Mouse (Mus musculus): ENCODE measurements around the gene Aldh9a1.
A peak's percentile ranks its signal among the peaks of the same experiment; 100 is the strongest.
"Not testable (repeated sequence)": the region's sequence is repeated elsewhere in the genome, so short reads cannot be mapped to it uniquely, and the experiment has no call there.

Aldh9a1 gene

DNA sequence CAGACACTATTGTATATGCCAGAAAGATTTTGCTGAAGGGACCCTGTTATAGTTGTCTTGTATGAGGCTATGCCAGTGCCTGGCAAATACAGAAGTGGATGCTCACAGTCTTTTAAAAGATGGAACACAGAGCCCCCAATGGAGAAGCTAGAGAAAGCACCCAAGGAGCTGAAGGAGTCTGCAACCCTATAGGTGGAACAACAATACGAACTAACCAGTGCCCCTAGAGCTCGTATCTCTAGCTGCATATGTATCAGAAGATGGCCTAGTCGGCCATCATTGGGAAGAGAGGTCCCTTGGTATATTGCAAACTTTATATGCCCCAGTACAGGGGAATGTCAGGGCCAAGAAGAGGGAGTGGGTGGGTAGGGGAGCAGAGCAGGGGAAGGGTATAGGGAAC, 585 bp upstream of the Aldh9a1 start:
- DNase-seq (ENCODE audit: extremely low read depth, insufficient read length, low spot score), result not testable (repeated sequence)

DNA sequence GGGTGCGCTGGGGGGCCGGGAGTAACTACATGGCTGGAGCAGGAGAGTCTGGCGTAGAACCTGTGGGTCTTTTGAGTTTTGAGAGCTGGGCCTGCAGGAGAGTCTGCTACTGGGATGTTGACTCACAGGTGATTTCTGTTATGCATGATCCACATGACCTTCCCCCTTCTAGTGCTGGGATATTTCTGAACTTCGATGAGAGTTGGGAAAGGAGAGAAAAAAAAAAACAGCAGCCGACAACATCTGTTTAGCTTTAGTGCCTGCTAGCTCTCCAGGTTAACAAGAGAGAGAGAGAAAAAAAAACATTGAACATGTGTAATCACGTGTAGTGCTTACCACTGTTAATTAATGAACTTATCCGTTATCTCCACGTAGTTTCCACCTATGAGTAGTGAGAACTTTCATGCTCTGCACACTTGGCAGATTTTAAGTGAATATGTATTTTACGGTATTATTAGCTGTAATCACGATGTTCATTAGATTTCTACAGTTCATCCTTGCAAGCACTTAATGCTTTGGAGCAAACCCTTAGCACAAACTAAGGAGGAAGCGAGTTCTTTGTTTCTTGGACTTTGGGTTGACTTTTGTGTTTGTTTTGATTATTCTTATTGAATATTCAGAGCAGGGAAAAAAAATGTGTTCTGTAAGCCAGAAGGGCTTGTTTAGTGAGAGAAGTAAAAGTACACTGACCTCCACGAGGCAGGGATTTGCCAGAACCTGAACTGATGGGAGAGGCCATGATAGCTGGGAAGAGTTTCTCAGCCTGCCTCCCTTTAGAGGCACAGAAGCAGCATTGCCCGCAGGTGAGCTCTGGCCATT, 1.0 kb downstream of the Aldh9a1 start:
- DNase-seq (ENCODE audit: extremely low read depth, insufficient read length, low spot score), result no peak

DNA sequence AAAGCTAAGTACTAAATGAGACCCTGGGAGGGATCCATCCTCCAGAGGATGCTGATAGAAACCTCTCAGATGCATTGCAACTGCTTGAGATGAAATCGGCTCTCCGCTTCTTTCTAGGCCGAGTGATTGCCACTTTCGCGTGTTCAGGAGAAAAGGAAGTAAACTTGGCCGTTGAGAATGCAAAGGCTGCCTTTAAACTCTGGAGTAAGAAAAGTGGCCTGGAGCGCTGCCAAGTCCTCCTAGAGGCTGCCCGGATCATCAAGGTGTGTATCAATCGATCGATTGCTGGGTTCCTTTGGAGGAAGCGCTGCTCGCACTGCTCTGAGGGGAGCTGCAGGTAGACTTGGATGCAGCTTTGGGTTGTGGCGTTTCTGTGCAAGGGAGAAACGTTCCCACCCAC, 2.6 kb downstream of the Aldh9a1 start:
- DNase-seq (ENCODE audit: extremely low read depth, insufficient read length, low spot score), result no peak

DNA sequence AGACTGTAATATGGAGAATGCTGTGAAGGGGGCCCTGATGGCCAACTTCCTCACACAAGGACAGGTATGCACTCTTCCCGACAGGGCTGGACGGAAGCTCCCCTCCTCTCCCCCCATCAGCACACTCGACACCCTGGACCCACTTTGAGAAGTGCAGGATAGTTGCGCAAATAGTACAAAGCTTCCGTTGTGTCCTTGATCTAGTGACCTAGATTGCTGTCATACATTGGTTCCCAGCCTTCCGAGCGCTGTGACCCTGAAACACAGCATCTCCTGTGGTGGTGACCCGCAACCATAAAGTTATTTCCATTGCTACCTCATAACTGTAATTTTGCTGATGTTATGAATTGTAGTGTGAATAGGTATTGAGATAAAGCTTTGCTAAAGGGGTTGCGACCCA, 7.6 kb downstream of the Aldh9a1 start:
- DNase-seq (ENCODE audit: extremely low read depth, insufficient read length, low spot score), result no peak

DNA sequence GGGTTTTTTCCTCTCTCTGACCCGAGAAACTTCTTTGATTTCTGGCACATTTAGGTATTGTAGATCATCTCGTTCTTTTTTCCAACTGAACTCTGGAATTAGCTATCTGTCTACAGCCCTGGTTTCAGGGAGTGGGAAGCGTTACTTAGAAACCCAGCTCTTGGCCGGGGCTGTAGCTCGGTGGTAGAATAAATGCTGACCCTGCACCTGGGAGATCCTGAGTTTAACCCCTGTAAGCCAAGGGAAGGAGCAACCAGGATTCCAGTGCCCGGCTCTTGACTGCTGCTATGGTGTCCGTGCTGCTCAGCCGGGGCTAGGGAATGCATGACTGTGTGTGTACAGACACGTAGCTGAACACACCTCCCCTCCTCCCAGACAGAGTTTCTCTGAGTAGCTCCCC, 8.9 kb downstream of the Aldh9a1 start:
- no peak for DNase-seq (ENCODE audit: extremely low read depth, insufficient read length, low spot score)

DNA sequence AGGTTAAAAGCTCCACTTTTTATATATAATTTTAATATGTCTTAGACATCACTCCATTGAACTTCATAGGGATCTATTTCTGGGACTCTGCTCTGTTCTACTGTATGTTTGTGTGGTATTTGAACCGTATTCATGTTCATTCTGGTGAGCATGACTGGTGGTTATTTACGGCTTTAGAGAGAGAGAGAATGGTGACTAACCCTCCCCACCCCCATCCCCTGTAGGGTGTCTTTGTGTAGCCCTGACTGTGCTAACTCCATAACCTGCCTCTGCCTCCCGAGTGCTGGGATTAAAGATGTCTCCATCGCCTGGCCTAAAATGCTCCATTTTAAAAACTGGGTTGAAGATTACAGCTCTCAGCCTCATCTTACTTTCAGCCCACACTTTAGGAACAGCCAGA, 10.5 kb downstream of the Aldh9a1 start:
- no peak for DNase-seq (ENCODE audit: extremely low read depth, insufficient read length, low spot score)

DNA sequence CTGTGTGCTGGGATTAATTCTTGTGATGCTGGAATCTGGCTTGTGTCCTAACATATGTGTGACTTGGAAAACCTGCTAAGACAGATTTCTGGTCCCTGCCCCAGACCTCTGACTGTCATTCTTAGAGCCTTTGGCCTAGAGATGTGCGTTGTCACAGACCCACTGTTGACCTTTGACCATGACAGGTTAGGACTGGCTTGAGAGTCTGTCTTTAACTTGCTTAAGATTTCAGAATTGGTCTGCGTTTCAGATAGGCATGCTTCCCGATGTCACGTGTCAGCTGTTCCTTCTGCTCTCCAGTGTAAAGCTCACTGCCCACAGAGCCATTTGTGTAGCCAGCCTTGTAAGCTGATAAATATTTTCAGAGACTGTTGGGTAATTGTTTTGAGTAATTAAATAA, 13.0 kb downstream of the Aldh9a1 start:
- DNase-seq (ENCODE audit: extremely low read depth, insufficient read length, low spot score), result no peak

DNA sequence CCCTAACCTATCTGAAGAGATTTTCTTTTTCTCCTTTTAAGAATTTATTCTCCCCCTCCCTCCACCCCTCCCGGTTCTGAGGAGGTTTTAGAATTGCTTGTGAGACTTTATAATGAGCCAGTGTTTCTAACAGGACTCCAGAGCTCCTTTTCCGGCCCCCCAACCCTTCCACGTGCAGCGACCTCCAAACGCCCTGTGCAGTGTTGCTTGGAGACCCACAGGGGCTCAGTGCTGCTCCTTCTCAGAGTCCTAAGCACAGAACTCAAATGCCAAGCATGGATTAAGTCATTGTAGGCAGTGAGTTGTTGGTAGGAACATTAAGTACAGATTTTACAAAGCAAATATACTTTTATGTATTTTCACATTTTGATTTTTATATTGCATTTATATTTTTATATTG, 13.5 kb downstream of the Aldh9a1 start:
- no peak for DNase-seq (ENCODE audit: extremely low read depth, insufficient read length, low spot score)

DNA sequence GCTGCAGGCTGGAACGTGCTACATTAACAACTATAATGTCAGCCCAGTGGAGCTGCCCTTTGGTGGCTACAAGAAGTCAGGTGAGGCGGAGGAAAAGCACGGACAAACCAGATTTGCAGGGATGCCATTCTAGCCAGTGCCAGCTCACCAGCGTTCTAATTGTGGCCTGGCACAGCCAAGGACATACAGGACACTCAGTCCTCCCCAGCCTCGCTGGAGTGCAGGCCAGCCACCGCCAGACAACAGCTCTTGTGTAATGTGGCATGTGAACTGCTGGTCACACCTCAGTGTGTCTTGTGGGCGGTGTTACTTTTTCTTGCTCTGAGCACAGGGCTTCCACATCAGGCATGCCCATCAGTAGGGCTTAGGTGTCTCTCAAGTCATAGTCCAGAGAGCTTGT, 16.0 kb downstream of the Aldh9a1 start:
- DNase-seq (ENCODE audit: extremely low read depth, insufficient read length, low spot score), result no peak

DNA sequence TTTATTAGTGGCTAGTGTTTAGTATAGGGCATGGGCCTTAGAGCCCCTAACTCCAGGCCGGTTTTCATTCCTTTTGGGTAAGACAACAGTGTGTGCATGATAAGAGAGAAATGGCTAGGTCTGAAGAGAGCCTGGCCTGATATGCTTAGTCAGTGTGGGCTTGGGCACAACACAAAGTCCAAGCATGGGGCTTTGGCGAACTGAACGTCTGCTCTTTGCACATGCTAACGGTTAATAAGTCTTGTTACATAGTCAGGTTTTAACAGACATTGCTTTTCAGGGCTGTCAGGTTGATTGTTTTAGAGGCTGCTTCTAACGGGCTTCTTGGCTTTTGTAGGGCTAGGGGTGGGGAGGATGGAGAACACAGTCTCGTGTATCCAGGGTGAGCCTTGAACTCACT, 16.8 kb downstream of the Aldh9a1 start:
- no peak for DNase-seq (ENCODE audit: extremely low read depth, insufficient read length, low spot score)

DNA sequence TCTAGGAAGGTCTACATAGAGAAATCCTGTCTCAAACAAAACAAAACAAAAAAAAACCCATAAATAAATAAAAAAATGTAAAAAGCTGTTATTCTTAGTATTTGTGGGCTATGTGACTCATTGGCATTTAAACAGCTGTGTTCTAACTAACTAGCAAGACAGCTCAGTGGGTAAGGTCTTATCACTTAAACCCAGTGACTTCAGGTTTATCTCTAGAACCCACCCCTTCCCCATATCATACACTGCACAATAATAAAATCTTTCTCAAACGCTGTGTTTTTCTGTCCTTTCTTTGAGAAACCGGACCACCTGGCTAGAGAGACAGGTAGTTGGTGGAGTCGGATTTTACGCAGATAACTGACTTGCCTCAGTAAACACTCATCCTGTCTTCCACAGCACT, 18.2 kb downstream of the Aldh9a1 start:
- DNase-seq (ENCODE audit: extremely low read depth, insufficient read length, low spot score), result no peak

DNA sequence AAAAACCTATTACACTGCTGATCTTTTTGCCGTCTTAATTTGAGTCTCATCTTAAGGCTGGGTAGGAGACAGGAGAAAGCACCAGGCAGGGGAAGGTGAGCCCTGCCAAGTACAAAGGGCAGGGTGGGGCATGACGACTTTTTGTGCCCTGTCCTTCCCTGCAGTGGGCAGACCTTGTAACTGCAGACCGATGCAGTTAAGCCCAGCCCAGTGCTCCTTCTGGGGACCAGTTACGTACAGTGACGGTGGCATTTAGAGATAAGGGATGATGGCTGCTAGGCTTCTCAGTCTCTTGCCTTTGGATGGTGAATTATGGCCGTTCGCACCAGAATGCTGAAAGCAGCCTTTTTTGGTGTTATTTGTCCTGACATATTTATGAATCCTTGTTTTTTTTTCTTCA, 18.7 kb downstream of the Aldh9a1 start:
- no peak for DNase-seq (ENCODE audit: extremely low read depth, insufficient read length, low spot score)

DNA sequence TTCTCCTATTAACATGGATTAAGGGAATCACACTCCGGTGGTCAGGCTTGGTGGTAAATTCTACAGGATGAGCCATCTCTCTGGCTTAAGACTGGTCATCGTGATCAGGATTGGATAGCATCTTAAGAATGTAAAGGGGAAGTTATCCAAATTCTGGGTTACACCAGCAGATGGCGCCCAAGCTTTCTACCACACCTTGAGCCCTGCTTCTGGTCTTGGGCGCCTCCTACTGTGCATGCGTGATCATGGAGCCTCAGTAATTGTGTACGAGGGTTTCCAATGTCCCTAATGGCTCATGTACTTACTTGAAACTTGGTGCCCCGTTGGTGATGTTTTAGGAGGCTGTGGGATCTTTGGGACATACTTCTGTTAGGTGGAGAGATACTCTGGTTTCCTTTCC, 20.1 kb downstream of the Aldh9a1 start:
- DNase-seq (ENCODE audit: extremely low read depth, insufficient read length, low spot score), result peak; percentile 53

DNA sequence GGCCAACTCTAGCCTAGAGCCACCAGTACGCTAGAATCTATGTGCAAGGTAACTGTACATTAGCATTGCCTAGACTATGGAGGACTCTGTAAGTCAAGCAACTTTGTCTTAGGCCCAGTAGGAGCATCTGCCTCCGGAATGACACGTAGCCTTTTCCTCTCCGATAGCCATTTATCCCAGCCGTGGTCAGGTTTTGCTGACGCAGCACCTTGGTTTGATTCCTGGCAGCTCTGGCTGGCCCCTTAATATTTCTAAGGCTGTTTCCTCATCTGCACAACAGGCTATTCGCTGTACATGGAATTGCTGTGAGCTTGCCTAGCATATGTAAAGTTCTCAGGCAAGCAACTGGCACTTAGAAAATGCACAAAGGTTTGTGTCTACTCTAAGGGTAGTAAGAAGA, 22.9 kb downstream of the Aldh9a1 start:
- DNase-seq (ENCODE audit: extremely low read depth, insufficient read length, low spot score), result no peak

DNA sequence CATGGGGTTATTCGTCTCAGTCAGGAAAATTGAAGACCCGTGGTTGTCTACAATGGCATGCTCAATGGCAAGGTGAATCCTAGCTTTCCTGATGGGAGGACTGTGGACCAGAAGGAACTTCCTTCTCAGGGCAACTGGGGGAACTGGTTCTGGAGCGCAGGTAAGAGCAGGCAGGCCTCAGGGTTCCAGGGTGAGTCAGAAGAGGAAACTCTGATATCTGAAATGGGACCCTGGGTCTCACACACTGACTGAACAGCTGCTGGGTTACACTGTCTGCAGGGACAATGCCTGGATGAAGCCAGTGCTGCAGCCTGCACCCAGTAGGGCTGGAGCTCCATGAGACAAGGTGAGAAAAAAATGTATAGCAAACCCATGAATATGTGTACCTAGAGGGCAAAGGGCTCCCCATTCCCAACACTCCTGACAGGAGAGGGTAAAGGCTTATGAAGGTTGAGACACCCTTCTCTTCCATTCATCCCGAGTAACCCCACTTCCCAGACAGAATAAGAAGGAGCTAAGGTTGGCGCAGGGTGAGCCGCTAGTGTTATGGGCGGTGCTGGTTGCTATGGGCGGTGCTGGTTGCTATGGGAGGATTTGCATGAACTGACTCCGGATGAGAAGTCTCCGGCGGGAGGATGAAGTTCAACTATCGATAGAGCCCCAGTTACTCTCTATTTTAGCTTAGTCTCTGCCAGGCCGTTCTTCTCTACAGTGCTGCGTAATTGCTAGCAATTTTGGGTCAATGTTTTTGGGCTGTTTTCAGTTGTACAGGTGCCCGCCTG, 24.4 kb downstream of the Aldh9a1 start:
- DNase-seq (ENCODE audit: extremely low read depth, insufficient read length, low spot score), result no peak

DNA sequence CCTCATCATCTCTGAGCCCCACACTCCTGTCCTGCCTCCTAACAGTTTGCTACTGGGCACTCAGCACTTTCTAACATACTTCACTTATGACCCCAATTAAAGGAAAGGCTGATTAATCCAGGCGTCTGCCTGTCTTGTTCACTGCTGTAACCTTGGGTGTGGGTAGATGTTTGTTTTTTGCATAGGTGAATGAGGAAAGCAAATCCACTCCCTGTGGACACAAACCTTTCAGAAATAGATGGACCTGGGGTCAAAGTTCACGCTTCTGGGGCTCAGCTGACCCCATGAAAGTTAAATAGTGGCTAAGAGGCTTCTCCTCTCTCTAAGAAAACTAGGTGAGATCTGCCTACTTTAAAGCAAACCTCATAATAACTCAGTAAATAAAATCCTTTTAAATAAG, 25.2 kb downstream of the Aldh9a1 start:
- DNase-seq (ENCODE audit: extremely low read depth, insufficient read length, low spot score), result no peak

DNA sequence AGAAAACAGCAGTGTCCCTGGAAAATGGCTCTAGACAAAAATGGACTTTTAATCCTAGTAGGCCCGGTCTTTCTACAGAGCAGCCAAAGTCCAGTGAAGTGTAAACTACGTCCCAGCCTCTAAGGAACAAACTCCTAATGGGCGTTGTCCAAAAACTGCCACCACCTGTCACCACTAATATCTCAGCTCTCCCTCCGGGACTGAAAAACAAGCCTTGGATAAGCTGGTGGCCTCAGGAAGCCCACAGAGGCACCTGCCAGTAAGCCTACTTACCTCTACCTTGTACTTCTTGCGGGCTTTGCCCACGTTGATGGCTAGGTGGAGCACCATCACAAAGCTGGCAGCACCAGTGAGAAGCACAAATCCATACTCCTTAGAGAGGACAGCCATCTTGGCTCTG, 28.2 kb downstream of the Aldh9a1 start:
- DNase-seq (ENCODE audit: extremely low read depth, insufficient read length, low spot score), result no peak

DNA sequence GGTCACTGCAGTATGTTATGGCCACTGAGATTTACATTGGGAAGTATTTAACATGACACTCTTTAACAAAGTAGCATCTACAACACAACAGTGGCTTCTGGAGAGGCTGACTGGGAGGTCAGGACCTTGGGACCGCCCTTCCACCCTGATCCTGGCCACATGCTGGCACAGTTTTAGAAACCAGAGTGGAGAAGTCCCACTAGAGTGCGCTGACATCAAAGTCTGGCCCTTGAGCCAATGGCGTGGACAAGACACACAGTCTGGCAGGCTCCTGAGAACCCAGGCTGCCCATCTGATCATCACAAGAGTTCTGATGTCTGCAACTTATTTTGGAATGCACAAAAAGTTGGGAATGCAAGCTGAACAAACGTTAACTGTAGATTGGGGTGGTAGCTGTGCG, 30.0 kb downstream of the Aldh9a1 start:
- DNase-seq (ENCODE audit: extremely low read depth, insufficient read length, low spot score), result no peak

DNA sequence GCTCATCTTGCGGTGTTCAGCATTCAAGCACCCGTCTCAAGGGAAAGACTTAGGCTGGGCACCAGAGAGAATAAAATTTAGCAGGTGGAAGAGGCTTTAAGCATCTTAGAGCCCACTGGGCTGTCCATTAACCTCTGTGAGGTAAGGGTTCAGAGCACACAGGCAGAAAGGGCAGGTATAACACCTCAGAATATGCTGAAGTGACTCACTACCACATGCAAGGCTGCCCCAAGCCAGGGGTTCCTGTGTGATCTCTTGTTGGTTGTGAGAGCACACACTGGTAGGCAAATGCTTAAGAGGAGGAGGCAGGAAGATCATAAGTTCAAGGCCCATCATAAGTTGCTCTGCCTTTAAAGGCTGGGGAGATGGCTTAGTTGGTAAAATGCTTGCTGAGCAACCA, 30.4 kb downstream of the Aldh9a1 start:
- no peak for DNase-seq (ENCODE audit: extremely low read depth, insufficient read length, low spot score)

DNA sequence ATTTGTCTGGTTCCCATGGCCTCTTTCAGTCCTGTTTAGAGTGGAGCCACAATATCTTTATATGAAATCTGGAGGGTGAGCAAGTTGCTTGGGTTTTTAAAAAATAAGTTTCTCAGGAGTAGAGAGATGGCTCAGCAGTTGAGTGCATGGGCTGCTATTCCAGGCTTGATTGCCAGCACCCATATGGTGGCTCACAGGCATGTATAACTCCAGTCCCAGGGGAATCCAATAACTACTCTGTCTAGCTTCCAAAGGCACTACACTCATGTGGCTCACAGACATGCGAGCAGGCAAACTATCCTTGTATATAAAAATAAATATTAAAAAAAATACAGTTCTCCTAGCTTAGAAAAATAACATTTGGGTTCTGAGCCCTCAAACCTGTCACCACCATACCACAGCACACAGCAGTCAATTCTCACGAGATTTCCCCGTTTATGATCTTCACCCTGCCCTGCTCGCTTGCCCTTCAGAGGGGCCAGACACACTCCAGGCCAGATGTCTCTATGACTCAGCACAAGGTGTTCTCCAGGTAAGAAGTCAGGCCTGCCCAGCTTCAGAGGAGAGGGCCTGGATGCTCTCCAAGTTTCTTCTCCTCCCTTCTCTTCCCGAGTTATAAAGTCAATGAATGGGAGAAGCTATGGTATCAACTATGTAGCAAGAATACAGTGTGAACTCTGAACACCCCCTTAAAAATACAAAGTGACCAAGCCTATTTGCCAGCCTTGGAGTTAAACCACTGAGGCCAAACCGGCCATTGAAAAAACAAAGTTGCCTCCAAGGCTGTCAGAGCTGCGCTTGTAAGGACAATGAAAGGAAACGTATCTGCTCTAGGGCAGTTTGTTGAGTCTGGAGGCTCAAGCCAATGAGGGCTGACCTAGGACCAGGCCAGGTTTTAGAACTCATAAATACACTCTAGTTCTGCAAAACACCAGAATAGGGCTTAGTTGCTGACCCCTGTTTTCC, 31.5 kb downstream of the Aldh9a1 start:
- DNase-seq (ENCODE audit: extremely low read depth, insufficient read length, low spot score), result no peak

DNA sequence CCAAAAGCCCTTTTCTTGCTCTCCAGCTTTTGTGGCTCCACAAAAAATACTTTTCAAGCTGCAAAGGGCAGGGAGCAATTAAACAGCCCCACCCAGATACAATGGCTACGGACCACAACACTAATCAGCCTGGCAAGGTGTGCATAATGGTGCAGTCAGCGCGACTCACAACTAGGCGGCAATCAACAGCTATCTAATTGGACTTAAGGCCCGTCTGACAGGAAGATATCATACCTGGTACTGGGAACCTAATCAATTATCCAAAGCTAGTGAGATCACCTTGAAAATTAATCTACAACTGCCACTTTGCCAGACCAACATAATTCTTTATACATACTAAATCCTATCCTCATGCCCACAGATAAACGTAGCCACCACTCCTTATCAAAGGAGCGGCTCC, 32.5 kb downstream of the Aldh9a1 start:
- no peak for DNase-seq (ENCODE audit: extremely low read depth, insufficient read length, low spot score)
